Mouse (Mus musculus) lung, postnatal 10 days (tissue): ENCODE data around the gene Opa1.
A peak's percentile ranks its signal among the peaks of the same experiment; 100 is the strongest.

Source experiments
- DNase-seq: peaks from one replicate; pipeline ENCODE4 v3.0.0; 2021

The Opa1 gene

GRCm38 (mm10) chr16:29579167-29579786, at the start of gene Opa1:
Opa1 (plus strand) TSS chr16:29579334.
- DNase-seq = peak; percentile 98

DNA sequence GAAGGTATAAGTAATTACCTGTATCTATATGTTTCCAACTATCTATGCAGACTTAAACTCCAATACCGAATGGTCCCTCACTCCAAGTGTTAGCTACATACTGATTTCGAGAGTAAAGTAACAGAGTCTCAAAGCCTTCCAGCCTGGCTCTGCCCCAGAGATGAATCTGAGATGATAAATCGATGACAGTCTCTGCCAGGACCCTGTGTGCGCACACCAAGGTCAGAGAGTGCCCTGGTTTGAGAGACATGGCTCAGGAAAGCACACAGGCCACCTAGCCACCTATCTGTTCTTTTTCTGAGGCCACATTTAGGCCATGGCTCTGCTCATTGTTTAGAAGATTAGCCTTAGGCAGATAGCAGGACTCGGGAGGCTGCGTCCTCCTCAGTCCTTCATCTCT, 45.5 kb upstream of the Opa1 start:
- no peak for DNase-seq

- DNase-seq = no peak
Measured at GRCm38 (mm10) chr16:29535866-29536265, 43.3 kb upstream of the Opa1 start.

DNA sequence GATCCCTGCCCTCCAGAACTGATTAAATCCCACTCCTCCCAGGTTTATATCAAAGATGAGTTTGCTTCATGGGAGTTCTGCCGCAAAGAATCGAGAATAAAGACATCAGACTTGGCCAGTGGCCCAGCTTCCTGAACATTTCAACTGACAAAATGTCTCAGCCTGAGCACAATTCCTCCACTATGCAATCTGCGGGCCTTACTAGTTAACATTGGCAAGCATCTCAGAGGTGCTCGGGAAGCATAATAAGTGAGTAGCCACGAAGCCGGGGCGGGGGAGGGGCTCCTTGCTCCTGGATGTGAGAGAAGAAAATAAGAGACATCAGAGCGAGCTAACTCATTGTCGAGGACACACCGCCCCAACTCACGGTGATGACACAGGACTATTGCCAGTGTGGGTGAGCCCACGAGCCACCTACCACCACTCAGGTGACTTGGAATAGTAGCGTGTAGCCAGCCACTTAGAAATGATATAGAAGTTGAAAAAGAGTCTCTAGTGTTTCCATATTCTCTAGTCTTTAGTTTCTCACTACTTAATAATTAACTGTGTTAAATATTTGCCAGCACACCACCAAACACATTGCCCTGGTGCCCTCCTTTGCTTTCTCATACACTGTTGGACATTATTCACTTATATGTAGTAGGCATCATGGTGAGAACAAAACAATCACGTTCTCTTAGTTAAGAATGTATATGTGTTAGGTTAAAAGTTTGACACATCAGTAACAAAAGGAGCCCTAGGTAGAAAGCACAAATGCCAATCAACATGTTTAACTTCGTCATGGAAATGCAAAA, 42.5 kb upstream of the Opa1 start:
- DNase-seq = no peak

DNA sequence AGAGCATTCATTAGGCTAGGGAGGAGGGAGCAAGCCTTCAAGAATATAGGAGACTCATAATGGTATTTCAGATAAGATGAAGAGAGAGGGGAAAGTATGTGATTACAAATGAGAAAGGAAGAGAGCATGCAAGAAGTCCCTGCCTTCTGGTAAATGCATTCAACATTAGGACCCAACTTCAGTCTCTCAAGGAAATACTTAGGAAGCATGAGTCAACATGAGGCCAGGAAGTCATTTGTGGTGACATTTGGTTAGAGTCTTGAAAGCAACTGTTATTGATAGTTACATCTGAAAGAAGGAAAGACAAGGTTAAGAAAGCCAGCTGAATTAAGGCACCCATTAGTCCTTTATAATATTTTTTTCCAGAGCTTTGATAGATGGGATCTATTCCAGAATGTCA, 39.2 kb upstream of the Opa1 start:
- DNase-seq = no peak

GRCm38 (mm10) chr16:29541261-29541683, 37.9 kb upstream of the Opa1 start:
- peak; percentile 16 for DNase-seq

DNA sequence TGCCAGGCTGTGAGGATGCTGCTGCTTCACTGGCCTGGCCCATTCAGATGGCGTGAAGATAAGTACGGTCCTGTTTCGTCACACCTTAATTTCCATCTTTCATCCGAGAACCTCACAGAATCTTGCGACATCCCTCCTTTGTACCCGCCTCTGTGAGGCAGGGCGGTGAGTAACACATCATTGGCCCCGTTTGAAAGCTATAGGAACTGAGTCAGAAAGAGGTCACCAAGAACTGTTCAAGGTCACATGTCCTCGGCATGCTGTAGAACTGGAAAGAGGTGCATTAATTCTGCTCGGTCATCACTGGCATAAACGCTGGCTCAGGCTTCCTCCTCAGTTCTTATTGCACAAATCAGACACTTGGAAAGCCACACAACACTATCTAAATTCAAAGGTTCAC, 34.3 kb upstream of the Opa1 start, which contains the start of gene Atp13a4:
Atp13a4 (minus strand) TSS at position 36 of the 400 bp plus-strand sequence.
- DNase-seq = no peak

DNA sequence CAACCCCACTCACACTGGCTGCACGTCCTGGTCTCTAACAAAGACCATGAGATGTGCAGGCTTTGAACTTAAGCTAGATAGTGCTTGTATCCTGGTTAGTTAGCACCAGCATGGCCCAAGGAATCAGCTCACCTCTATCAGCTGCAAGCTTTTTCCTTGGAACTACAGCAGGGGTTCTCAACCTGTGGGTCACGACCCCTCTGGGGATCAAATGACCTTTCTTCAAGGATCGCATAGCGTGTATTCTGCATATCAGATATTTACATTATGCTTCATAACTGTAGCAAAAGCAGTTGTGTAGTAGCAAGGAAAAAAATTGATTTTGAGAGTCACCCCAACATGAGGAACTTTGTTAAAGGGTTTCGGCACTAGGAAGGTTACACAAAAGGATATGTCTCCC, 19.5 kb upstream of the Opa1 start:
- no peak for DNase-seq

- DNase-seq = no peak
Measured at GRCm38 (mm10) chr16:29560454-29560853, 18.7 kb upstream of the Opa1 start.

DNA sequence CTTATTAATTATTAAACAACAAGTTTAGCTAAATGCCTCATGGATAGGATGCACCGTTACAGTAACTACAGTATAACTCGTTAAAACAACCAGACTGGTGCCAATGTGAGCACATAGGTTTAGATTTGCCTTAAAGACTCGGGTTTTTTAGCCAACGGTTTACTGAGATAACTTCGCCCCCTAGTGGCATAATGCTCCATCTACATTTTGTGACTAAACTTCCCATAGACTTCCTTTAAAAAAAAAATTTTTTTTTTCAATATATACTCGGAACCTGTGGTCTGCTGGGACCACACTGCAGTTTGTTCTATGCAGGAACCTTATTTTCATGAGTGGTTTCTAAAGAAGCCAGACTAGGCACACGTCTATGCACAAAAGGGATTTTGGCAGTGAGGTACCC, 18.3 kb upstream of the Opa1 start:
- DNase-seq = peak; percentile 70

DNA sequence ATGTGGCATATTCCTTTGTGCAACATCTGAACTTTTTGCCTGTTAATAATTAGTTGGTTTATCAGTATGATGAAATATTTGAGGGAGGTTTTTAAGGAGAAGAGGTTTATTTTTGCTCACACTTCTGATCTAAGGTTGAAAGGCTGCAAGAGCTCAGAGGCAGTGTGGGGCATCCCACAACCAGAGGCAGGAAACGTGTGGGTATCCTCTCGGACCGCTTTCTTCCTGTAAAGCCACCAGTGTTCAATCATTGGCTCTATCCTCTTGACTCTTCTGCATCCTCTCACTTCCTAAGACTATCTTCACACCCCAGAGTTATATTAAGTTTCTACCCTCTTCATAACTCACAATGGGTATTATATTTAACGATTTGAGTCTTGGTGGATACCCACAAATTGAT, 5.1 kb upstream of the Opa1 start:
- no peak for DNase-seq

DNA sequence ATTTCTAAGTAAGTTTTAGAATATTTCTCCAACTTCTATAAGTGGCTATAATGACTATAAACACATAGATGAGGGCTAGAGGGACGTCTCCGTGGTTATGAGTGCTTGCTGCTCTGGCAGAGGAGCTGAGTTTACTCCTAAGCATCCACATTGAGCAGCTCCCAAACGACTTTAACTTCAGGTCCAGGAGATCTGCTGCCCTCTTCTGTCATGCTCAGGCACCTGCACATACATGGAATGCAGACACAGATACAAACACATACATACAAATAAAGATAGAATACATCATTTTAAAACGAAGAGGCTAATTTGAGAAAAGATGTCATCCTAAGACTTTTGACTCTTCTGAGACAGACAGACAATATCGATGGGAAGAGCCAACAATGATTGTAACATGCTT, 3.5 kb upstream of the Opa1 start:
- DNase-seq = peak; percentile 18

- DNase-seq = peak; percentile 4
Measured at GRCm38 (mm10) chr16:29579787-29580176, 648 bp downstream of the Opa1 start.

DNA sequence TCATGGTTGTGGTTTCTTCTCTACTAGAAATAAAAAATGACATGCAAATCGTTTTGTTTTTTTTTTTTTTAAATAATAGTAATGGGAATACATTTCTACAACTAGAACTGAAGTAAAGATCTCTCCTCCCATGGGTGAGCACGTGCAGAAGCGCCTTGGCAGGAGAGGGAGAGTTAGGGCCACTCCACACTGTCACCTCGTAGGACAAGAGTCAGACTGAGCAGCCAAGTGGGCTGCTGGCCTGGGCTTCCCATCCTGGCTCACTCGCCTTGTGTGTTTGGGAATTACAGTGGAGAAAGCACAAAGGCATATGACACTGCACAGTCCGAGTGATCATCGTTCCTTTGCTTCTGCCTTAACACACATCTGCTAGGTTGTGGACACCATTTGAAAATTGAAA, 13.0 kb downstream of the Opa1 start:
- no peak for DNase-seq

DNA sequence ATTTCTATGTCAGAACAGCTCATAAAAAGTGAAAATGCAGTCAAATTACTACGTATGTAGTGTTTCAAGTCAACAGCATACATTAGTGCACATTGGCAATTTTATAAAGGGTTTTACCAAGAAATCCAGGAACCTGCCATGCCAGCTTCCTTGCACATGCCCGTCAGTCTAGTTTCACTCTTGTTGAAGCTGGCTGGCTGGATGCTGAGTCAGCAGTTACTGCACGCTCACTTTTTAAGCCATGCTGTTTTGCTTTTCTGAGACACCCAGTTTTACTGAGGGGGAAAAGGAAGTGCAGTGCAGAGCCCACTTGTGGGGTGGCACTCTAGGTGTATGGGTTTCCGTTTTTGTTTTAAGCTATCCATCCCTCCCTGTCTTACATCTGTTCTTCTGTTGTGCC, 18.0 kb downstream of the Opa1 start:
- DNase-seq = no peak

- no peak for DNase-seq
Measured at GRCm38 (mm10) chr16:29605546-29605945, 26.4 kb downstream of the Opa1 start.

DNA sequence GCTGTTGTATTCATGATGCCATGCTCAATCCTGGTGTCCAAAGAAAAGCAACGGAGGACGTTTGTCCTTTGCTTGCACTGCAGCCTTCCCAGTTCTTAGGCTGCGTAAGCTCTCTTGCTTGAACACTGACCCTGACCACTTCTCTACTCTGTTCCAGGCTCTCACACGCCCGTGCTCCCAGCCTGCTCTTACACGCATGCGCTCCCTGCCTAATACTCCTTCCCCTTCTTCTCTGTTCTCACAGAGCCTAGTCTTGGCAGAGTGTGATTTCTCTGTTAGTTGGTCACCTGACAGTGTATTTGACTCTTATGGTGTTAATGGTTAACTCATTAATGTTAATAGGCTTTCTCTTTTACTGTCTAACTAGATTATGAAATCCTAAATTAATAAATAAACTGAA, 28.0 kb downstream of the Opa1 start:
- peak; percentile 25 for DNase-seq

- no peak for DNase-seq
Measured at GRCm38 (mm10) chr16:29614762-29615161, 35.6 kb downstream of the Opa1 start.

DNA sequence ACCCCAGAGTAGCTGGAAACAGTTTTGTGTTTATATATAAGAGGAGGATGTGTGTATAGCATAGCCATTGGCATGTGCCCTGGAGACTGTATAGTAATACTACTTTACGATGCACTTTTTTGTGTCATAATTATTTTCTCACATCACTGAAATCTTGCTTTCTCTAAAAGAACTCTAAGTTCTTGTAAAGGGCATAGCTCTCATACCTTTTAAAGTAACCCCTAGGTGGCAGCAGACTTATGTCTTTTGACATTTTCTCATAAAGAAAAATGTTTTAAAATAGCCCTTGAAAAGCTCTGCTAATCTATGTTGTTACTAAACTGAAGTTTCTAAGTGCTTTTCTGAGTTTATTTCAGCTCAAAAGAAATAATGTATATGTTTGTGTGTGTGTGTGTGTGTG, 49.9 kb downstream of the Opa1 start:
- peak; percentile 48 for DNase-seq

DNA sequence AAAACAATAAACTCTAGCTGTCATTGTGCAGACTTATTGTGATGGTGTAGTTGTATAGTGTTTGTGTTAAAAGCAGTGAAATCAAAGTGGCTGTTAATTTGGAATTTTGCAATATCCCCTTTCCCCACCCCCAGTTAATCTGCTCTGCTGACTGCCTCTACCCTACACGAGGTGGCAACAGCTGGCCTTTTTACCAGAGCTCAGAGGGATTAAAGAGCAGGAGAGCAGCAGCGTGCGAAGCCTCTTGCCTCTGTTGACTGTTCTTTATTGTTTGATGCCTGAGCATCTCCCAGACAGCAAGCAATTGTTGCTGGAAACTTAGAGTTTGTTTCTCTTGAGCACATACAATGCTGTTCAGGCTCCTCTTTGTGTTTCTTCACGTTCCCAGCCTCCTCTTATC, 56.6 kb downstream of the Opa1 start:
- no peak for DNase-seq

- no peak for DNase-seq
Measured at GRCm38 (mm10) chr16:29642376-29642775, 63.2 kb downstream of the Opa1 start.

GRCm38 (mm10) chr16:29644871-29645270, 65.7 kb downstream of the Opa1 start:
- DNase-seq = no peak

DNA sequence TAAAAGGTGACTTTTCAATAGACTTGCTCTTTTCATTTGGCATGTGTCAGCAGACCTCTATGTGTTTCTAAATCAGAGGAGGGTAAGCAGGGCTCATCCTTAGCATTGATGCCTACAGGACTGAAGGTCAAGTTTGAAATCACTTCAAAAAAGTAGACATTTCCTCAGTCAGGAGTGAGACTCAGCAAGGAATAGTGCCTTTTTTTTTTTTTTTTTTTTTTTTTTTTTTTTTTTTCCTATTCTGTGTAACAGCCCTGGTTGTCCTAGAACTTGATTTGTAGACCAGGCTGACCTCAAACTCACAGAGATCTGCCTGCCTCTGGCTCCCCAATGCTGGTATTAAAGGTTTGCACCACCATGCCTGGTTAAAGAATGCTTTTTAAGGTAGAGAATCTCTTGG, 67.1 kb downstream of the Opa1 start:
- no peak for DNase-seq

DNA sequence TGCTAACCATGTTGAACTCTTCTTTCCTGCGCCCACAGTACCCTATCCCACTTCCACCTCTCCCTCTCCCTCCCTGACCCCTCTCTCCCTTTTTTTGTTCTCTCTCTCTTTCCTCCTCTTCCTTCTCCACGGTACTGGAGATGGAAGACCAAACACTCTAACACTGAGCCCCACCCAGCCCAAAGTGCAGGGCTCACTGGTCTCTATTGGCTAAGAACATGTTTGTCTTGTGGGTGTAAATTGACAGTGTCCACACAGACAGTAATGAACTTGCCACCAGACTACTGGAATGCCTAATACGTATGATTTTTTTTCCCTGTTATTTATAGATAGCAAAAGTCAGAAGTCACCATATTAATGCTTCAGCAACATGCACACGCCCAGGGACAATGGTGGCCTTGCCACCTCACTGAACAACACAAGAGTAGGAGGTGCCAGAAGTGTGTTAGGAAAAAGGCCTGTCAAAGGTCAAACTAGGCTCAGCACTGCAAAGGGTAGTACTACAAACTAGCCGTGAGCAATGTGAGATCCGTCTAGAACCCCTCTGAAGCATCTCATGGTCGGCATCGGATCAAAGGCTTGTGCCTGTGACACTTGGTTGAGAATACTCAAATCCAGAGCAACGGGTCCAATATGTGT, 77.2 kb downstream of the Opa1 start:
- no peak for DNase-seq
